Mouse (Mus musculus): ENCODE measurements around the gene Pik3r1.

Gene Pik3r1

DNA sequence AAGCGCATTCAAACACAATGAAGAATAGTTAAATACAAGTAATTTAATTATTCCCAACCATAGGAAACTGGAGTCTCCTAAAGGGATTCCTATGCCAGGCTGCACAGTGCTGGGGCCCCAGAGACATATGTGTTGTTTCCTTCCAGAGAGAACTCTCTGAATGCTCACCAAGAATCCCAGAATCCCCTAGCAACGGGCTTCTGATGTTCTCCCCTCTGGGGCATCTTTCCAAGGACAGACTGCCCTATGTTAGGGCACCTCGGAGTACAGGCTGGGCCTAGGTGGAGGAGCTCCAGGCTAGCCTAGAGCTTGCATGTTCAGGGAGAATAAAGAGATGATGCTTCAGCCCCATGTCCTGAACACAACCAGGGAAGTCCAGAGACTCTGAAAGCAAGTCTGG is 58.2 kb downstream of the Pik3r1 start:
- DNase-seq (ENCODE audit: low spot score): no peak

DNA sequence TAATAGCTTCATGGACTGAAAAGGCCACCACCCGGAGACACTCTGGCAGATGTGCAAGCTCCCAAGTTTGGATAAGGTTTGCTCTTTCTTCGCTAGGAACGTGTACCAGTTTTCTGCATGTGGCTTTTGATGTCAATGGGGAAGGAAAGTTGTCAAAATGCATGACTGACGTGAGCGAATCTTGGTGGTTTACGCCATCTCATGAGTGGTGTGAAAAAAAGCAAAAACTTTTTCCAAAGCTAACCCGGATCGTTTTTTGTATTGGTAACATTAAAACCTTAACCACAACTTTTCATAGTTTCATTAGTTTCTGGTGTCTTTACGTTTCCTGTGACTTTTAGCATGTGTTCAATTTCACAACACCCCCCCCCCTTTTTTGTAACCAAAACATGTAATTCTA is 60.8 kb downstream of the Pik3r1 start:
- DNase-seq (ENCODE audit: low spot score): no peak

DNA sequence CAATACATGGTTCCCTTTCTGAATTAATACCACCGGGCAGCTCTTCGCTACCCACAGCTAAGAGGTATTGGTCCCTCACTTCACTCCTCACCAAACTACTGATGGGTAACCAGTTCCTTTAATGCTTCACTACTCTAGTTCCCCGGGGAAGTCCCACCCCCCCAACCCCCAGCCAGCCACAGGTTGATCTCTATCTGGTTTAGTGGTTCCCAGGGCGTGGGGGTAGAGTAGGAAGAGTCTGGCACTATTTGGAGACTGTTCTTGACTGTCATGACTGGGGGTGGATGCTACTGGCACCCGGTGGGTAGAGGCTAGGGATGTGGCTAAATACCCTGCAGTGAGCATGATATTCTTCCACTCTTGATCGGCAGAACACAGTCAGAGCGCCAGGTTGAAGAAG is 61.6 kb downstream of the Pik3r1 start:
- no peak for DNase-seq (ENCODE audit: low spot score)

DNA sequence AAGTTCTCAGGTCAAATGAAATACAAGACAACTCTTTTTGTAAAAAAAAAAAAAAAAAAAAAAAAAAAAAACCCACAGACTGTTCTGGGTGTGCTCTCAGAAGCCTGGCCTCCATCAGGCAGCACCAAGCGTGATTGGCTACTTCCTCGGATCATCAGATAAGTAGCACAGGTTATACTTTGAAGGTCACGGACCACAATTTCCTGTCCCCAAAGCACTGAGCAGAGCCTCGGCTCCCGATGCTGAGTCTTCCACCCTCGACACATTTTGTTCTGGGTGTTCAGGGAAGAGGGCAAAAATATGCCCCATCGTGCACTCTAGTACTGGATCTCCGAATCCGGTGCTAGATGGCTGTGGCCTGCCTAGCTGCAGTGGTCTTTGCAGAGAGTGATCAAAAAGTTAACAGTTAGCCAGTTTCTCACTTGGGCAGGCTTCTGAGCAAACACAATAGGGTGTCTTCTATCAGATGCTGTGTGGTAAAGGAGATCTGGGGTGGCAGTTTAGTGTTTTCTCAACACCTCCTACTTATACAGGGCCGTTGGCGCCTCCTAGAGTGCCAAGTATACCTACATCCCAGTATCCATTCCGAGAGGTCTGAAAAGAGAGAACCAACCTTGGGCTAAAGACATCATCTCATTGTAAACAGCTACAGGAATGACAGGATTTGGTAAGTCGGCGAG is 65.8 kb downstream of the Pik3r1 start:
- DNase-seq (ENCODE audit: low spot score): no peak

DNA sequence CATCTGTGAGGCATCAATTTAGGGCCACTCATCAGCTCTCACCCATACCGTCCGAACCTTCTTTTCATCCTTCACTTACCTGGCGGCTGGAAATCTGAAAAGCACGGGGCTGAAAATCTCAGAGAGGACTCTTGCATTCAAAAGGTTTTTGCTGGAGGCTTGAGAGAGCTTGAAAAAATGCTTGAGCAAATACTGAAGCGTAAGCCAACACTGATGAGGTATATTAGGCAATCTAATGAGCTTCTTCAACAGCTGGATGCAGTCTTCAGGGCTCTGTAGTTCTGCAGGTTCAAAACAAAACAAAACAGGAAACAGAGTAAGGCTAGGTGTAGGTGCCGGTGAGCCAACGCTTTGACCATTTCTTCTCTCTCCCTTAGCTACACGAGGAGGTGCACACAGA is 66.4 kb downstream of the Pik3r1 start:
- DNase-seq (ENCODE audit: low spot score): no peak

DNA sequence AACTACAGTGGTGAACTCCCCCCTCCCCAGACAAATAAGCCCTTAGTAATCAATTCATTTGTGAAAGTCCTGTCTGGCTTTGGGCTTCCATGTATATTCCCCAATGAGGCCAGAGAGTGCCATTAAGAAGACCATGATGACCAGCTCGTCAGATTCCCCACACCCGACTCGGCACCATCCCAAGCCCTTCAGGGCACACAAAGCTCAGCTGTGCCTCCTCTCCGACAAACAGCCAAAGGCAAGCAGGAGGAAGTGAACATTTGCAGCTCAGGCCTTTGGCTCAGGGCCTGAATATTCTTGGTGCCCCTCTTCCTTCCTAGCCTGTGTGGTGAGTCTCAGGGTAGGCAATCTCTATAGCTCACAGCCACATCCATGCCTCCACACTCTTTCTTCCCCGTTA is 68.3 kb downstream of the Pik3r1 start:
- DNase-seq (ENCODE audit: low spot score): no peak

DNA sequence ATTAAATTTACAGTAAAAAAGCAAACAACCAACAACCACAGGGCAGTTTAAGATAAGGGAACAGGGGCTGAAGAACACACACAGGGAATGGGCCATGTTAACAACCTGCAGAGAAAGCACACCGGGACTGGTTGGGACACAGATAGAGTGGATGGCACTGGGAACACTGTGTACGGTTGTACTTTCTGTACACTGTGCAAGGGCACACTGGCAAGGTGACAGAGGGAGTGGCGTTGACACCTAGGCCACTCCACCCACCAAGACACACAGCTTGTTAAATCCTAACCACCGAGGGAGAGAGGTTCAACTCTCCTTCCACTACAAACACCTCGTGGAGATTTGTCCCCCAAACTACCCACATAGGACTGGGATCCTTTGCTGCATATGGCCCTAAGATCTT is 70.1 kb downstream of the Pik3r1 start:
- DNase-seq (ENCODE audit: low spot score): no peak

DNA sequence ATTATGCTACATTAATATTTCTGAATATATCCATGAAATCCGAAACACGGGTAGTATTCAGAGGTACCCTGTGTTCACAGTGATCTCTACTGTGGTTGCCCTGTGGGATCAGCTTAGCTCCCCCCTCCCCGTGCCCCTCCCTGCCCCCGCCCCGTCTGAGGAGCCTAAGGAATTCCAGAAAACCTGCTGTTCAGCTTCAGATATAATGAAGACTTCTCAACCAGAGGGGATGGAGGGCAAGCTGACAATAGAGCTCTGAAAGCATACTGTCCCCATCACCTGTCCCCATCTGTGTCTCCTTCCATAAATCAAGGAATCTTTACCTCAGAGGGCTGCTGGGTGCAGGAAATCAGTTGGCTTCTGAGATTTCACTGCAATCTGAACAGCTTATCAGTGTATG is 70.6 kb downstream of the Pik3r1 start:
- no peak for DNase-seq (ENCODE audit: low spot score)

DNA sequence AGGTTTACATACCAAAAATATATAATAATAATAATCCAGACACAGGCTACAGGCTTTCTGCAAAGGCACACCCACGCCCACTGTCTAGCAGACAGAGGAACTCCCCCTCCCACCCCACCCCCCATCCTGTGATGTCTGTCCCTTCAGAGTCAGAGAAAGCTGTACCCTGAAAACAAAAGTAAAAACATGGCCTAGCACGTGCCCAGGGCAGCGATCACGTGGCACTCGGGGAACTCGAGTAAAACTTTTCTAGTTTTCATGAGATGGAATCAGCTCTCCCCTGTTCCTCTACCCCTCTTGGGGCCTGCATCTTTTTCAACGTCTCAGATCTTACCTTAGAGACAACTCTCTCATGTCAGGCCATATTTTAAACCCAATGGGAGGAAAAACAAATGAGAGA is 71.2 kb downstream of the Pik3r1 start:
- no peak for DNase-seq (ENCODE audit: low spot score)

DNA sequence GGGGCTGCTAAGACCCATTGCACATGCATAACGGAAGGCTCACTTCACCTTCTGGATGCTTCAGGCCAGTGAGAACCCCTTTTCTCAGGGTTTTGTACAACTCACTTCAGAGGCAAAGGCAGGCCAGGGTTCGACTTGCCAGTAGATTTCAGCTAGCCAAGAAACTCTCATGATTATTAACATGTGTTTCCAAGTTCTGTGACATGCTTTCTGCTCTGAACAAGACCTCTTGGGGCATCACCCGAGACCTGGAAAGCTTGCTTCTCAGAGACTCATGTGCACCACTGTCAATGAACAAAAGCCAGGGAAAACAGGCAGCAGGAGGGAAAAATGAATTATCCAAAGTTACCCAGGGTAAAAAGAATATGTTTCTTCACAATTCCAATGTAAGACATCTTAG is 71.7 kb downstream of the Pik3r1 start:
- DNase-seq (ENCODE audit: low spot score): no peak

DNA sequence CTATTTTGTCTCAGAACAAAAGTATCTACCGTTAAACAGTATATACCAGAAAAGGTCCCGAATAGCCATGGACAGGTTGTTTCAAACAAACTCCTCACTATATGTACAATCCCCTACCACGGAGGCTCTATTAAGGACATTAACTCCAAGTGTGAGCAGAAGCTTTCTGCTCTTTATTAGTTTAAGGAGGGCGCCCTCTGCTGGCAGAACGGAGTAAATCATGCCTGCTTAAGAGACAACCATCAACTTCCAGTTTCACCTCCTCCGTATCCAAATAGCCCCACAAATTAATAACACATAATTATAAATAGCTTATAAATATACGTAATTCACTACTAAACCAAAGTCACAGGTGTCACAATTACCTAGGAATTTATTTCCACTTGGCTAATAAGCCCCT is 72.1 kb downstream of the Pik3r1 start:
- DNase-seq (ENCODE audit: low spot score): peak; percentile 93

DNA sequence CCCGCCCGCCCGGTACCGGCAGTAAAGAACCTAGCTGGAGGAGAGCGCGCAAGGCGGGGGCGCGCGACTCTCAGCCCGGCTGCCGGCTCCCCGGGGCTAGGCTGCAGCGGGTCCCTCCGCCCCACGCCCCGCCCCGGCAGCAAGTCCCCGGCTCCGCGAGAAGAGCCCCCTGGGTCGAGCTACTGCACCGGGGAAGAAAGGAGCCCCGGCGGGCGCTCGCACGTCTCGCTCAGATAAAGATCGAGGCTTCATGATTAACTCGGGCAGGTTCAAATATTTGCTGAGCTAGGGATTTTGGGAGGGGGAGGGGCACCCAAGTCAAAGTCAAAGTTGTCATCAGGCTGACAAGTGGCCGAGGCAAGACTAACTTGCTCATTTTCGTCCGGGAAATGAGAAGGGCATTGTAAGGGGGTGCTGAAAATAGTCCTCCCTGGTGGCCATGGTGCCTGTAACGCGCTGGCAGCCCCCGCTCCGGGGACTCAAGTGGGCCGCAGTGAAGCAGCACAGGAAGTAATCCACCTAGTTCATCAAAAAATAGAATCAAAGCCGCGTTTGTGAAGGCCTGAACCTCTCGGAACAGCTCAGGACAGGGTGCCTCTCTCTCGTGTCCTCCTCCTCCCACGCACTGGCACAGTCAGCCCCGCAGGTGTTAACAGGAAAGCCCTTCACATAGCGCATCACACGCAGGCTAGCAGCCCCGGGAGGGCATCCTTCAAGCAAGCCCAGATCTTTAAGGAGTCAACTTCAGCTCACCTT is 73.3 kb downstream of the Pik3r1 start:
- DNase-seq (ENCODE audit: low spot score): peak; percentile 44

DNA sequence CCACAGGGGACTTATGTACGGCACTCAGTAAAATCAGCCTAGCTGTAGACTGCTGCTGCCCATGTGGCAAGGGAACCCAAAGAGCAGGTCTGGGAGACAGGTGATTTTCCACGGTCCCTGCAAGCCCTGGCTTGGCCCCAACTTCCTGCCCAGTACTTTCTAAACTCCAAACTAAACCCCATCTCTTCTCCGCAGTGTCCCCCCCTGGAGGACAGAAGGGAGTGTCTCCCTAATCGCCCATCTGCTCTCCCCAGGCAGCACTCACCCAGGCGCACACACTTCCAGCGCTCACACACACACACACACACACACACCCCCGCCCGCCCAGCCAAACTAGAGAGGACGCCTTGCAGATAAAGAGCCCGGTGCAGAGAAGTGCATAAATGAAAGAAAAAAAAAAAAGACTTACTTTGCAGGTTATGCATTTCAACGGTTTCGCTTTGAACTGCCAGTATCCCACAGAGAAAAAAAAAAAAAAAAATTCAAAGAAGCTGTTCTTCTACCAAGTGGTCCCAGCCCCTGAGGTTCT is 74.0 kb downstream of the Pik3r1 start:
- DNase-seq (ENCODE audit: low spot score): peak; percentile 53

DNA sequence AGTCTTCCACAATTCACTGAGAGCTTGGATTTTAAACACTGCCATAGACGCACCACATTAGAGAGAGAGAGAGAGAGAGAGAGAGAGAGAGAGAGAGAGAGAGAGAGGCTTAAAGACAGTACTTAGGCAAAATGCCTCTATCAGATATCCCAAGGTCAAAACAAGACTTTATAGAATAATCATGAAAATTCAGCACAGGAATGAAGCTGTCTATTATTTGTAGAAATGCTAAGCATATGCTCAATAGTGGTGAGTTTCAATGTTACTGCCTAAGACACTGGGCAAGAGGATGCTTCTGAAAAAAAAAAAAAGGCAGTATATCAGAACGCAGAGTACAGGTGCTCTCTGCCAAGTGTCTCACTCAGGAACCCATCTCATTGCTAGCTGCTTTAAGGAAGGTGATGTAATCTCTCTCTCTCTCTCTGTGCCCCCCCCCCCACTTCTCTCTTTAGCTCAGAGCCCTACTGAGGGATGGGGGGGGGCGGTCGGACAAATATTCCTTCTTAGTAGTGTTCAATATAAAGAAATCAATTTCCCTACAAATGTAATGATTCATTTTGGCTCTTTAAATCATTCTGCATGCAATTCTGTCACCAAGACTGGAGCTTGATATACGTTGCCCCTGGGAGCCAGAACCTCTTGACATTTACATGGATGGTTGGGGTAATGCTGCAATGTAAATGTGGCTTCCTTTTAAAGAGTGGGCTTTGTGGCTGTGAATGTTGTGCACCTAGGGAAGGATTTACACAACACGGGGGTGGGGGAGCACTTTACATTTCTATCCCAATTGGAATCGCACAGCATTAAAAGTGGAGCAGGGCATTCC is 74.9 kb downstream of the Pik3r1 start:
- DNase-seq (ENCODE audit: low spot score): no peak

DNA sequence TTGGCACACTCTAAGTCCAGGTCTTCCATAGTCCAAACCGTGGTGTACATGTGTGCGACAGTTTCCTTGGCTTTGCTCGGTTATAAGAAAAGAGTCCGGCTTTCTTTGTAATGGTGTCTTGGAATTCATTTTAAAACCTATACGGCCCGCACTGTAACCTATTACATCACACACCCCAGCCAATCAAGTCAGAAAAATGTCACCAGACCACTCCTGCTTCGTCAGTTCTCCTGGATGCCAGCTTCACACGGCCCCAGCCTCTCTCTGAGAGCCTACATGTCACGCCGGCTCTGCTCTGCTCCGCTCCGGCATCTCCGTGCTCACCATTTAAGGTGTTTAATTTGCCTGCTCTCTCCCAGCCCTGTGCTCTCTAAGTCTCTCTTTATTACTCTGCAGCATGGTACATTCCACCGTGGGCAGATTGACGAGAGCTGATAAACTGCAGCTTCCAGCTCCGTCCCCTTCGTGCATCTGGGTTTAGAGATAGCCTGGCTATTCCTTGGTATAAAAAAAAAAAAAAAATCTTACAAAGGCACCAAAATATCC is 75.7 kb downstream of the Pik3r1 start:
- DNase-seq (ENCODE audit: low spot score): peak; percentile 55

DNA sequence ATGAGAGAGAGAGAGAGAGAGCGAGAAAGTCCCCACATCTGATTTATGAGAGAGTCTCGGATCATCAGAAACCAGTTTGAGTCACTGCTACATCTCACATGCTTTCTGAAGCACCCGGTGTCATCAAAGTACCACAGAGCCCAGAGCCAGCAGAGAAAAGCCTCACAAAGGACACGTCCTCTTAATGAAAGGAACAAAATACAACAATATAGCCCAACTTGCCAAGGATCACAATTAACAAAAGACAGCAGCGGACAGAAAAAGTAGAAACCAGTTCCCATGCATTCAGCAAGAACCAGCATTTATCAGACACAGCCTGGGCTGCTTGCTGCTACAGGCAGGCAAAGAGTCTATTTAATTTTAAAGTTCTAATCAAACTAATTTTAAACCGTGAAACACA is 76.3 kb downstream of the Pik3r1 start:
- DNase-seq (ENCODE audit: low spot score): no peak

DNA sequence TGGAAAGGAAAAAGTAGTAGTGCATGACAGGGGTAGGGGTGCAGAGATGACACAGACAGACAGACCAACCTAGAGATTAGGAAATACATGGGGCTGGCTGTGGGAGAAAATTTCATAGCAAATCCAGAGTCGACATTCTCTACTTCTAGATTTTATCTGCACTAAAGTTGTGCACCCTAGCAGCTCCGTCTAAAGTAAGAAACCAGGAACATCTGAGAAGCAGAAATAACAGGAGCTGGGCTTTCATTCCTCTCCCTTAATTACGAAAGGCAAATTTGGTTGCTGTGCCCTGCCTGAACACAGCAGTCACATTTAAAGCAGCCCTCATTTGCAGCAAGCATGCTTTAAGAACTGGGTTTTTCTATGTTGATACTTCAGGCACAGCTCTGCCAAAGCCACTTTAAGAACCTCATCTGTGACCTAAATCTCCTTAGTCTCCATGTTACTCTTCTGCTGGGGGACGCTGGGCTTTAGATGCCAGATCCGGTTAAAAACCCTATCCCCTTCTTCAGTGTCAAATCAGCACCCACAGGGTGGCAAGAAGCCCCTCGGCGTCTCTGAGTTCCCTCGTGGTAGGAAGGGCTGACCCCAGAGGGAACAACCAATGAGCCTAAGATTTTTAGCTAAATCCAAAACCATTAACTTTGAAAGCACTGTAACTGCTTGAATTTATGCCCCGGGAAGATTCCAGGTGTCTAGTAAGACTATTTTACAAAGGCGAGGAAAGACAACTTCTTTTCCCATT is 76.9 kb downstream of the Pik3r1 start:
- DNase-seq (ENCODE audit: low spot score): no peak

DNA sequence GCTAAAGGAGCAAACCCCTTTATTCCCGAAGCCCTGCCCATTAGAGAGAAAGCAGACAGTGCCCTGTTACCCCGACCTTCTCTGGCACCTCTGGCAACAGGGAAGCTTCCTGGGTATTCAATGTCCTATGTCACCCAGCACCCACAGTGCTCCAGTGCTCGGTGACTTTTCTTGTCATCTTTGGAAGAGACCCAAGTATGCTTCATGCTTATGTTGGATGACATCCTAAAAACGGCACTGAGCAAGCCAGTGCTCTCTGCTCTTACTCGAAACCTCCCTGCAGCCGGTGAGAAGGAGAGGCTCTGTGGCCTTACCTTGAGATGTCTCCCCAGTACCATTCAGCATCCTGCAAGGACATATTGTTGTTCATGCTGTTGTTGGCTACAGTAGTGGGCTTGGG is 77.8 kb downstream of the Pik3r1 start:
- no peak for DNase-seq (ENCODE audit: low spot score)

DNA sequence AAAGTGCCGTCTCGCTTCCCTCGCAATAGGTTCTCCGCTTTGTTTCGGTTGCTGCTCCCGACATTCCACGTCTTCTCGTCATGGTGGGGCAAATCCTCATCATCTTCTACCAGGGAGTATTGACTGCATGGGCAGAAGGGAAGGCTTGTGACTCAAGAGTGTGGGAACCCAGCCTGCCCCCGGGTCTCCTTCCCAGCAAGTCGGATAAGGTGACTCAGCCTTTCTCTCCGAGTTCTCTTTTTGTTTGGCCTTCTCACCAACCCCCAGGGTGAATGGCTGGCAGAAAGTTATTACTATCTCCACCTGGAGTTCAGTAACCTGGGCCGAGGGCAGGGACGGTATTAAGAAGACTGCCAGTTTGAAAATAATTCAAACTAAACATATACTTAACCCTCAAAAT is 81.8 kb downstream of the Pik3r1 start:
- no peak for DNase-seq (ENCODE audit: low spot score)

DNA sequence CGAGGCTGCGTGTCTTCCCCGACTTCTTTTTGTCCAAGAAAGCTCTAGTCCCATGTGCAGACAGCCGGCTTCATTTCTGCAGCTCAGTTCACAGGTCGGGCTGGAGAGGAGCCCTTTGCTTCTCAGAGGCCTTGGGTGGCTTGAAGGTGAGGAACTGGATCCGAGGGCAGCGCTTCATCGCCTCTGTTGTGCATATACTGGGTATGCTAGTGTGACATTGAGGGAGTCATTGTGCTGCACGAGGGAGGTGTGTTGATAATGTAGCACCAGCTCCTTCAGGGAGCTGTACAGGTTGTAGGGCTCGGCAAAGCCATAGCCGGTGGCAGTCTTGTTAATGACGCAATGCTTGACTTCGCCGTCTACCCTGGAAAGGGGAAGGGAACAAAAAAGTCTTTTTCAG is 83.3 kb downstream of the Pik3r1 start:
- DNase-seq (ENCODE audit: low spot score): no peak

DNA sequence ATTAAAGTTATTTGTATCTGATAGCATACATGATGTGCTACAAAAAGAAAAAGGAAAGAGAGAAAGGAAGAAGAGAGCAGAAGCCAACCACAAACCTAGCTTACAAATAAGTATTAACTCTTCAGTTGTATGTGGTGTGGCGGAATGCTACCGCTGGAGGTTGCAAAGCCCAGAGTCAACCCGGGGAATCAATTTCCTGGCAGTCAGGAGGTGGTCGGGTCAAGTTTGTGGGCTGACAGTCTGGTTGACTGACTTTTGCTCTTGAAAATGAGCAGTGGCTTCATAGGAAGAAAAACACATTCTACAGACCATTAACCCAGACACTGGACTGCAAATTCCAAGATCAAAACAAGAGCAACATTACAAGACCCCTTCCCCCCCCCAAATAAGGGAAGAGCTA is 85.6 kb downstream of the Pik3r1 start:
- no peak for DNase-seq (ENCODE audit: low spot score)

DNA sequence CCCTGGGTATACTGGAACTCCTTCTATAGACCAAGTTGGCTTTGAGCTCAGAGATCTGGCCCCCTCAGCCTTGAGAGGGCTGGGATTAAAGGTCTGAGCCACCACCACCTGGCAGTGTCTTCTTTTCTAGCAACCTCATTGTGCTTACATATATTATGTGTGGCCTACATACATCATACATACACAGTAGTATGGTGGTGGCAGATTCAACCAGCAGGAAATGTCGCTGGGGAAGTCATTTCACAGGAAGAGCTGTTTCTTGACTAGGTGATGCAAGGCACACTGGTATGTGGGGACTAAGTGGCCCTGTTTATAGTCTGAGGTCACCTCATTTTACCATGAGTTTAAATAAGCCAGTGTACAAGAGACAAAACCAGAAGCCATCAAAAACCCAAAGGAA is 87.9 kb downstream of the Pik3r1 start:
- no peak for DNase-seq (ENCODE audit: low spot score)

Measured in embryo, embryonic 10 days (tissue).